Mouse (Mus musculus) myocyte (in vitro differentiated cells): Measurements from ENCODE around the gene Sult2b1. TPM values are rescaled to one million over a fixed set of nuclear protein-coding genes. Genes with fewer than 3 reads are reported as not detected.

ENCODE experiments used
- H3K27me3 ChIP-seq: one replicate; pipeline ENCODE4 v1.6.1; 2011; ENCODE audit not compliant: control insufficient read depth, insufficient read depth, insufficient read length
- H3K36me3 ChIP-seq: one replicate; pipeline ENCODE4 v1.6.1; 2011; ENCODE audit not compliant: control insufficient read depth, insufficient read depth
- H3K4me2 ChIP-seq: one replicate; pipeline ENCODE4 v1.6.1; 2011; ENCODE audit warnings: low read depth, control low read depth
- H3K4me3 ChIP-seq: one replicate; pipeline ENCODE4 v1.5.1; 2011; ENCODE audit warnings: mild to moderate bottlenecking, control low read depth, moderate library complexity
- H3K79me2 ChIP-seq: one replicate; pipeline ENCODE4 v1.6.1; 2011; ENCODE audit not compliant: control insufficient read depth, insufficient read depth
- H3ac ChIP-seq: one replicate; pipeline ENCODE4 v1.6.1; 2011; ENCODE audit not compliant: control insufficient read depth, insufficient read length
- CEBPB ChIP-seq: IDR thresholded peaks from 2 replicates; pipeline ENCODE4 v1.6.1; 2011; ENCODE audit warnings: mild to moderate bottlenecking, moderate library complexity; ENCODE audit not compliant: poor library complexity, insufficient read depth, severe bottlenecking
- E2F4 ChIP-seq: IDR thresholded peaks from one replicate; pipeline ENCODE4 v1.6.1; 2011; ENCODE audit warnings: mild to moderate bottlenecking, control low read depth, moderate library complexity; ENCODE audit not compliant: insufficient read depth
- MAX ChIP-seq: IDR thresholded peaks from one replicate; pipeline ENCODE4 v1.6.1; 2011; ENCODE audit warnings: low read depth, mild to moderate bottlenecking, control low read depth
- MYOD1 ChIP-seq, 3 experiments: IDR thresholded peaks; one replicate each; pipeline ENCODE4 v1.6.1; 2011; ENCODE audit warnings: control low read depth in 2 of 3, low read depth in 2 of 3, mild to moderate bottlenecking in 2 of 3, moderate library complexity in 1 of 3; ENCODE audit not compliant: insufficient read length in 2 of 3, control insufficient read depth in 1 of 3
- MYOG ChIP-seq, 3 experiments: IDR thresholded peaks; one replicate each; pipeline ENCODE4 v1.6.1; 2011; ENCODE audit warnings: control low read depth in 2 of 3, low read depth in 2 of 3, mild to moderate bottlenecking in 2 of 3; ENCODE audit not compliant: insufficient read length in 2 of 3, control insufficient read depth in 1 of 3, insufficient read depth in 1 of 3
- POLR2A ChIP-seq: IDR thresholded peaks from one replicate; pipeline ENCODE4 v1.6.1; 2011; ENCODE audit warnings: low read depth, mild to moderate bottlenecking, control low read depth, moderate library complexity; ENCODE audit not compliant: insufficient read length
- POLR2AphosphoS2 ChIP-seq: IDR thresholded peaks from one replicate; pipeline ENCODE4 v1.6.1; 2011; ENCODE audit warnings: low read depth, control low read depth; ENCODE audit not compliant: insufficient read length
- REST ChIP-seq: IDR thresholded peaks from one replicate; pipeline ENCODE4 v1.6.1; 2011; ENCODE audit warnings: mild to moderate bottlenecking, control low read depth, moderate library complexity; ENCODE audit not compliant: insufficient read depth, insufficient read length
- SRF ChIP-seq: IDR thresholded peaks from one replicate; pipeline ENCODE4 v1.6.1; 2011; ENCODE audit warnings: low read depth; ENCODE audit not compliant: control insufficient read depth, insufficient read length
- TCF12 ChIP-seq: IDR thresholded peaks from one replicate; pipeline ENCODE4 v1.6.1; 2011; ENCODE audit warnings: mild to moderate bottlenecking, control low read depth; ENCODE audit not compliant: poor library complexity, insufficient read depth, severe bottlenecking
- TCF3 ChIP-seq: IDR thresholded peaks from one replicate; pipeline ENCODE4 v1.6.1; 2011; ENCODE audit warnings: low read depth, control low read depth; ENCODE audit not compliant: insufficient read length
- USF1 ChIP-seq: IDR thresholded peaks from one replicate; pipeline ENCODE4 v1.6.1; 2011; ENCODE audit warnings: low read depth, mild to moderate bottlenecking, control low read depth, moderate library complexity
- polyA plus RNA-seq: library from polyadenylated mRNA; unstranded; fragments of >200 nt; fragmentation: generic; extraction: Trizol; gene quantifications from one replicate; pipeline ENCODE4 v1.2.1, GENCODE M21; 2012; ENCODE audit warnings: missing spikeins

Sult2b1 gene
- polyA plus RNA-seq, 1 experiment, result 0.47 TPM

DNA sequence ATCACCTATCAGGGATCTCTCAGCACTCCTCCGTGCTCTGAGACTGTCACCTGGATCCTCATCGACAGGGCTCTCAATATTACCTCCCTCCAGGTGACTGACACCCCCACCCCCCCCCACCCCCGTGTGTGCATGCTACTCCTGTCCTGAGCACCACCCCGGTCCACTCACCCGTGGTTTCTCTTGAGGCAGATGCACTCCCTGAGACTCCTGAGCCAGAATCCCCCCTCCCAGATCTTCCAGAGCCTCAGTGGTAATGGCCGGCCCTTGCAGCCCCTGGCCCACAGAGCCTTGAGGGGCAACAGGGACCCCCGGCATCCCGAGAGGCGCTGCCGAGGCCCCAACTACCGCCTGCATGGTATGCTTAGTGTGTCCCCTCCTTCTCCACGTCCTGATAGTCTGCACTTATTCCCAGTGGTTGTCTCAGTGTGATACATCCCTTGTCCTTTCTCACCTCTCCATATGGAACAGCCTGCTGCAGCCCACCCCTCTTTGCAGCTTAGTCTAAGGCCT lies 80.9 kb downstream of the Sult2b1 start:
- Histone ChIP-seq H3K4me3 (peak overlapping the region; percentile 51), H3K79me2 (no peaks in the 10 kb centered on the region), H3K36me3 (no peaks in the 10 kb centered on the region), H3K4me2 (peak overlapping the region; percentile 96), H3K27me3 (peaks cover 16% of the 10 kb centered on the region), H3ac (no peak overlapping the region)
- no peak for TF ChIP-seq CEBPB
- no peak for TF ChIP-seq POLR2A
- TF ChIP-seq TCF12, result no peak
- no peak for TF ChIP-seq USF1
- TF ChIP-seq E2F4, result no peak
- TF ChIP-seq TCF3, result no peak
- TF ChIP-seq POLR2AphosphoS2, result no peak
- no peak for TF ChIP-seq MAX
- TF ChIP-seq MYOD1 (IDR thresholded peaks at IDR 0.05; ENCODE audit: control insufficient read depth in 1 of 3, insufficient read length in 2 of 3, low read depth in 2 of 3), result no peak
- no peak for TF ChIP-seq REST
- TF ChIP-seq MYOG (IDR thresholded peaks at IDR 0.05; ENCODE audit: control insufficient read depth in 1 of 3, insufficient read depth in 1 of 3, insufficient read length in 2 of 3, low read depth in 2 of 3), result no peak
- no peak for TF ChIP-seq SRF

DNA sequence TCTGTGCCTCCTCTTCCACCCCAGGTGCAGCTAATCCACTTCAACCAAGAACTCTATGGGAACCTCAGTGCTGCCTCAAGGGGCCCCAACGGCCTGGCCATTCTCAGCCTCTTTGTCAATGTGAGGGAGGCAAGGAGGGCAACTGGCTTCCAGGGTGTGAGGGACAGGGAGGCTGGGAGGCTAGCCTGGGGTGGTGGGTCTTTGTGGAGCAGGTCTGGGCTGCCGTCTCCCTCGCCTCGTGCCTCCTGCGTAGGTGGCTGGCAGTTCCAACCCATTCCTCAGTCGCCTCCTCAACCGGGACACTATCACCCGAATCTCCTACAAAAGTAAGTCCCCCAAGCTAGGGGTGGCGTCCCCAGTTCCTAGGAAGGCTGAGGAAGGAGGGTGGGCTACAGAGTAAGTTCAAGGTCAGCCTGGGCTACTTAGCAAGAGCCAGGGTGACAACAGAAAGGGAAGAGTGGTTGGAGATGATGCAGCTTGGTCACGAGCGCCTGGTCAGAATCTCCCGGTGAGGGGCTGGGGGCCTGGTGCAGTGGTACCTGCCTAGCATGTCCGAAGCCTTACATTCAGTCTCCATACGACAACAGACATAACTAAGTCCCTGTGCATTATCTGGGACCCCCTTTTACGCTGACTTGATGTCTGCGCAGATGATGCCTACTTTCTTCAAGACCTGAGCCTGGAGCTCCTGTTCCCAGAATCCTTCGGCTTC lies 81.5 kb downstream of the Sult2b1 start:
- no peak for TF ChIP-seq REST
- TF ChIP-seq USF1, result no peak
- no peak for TF ChIP-seq TCF12
- TF ChIP-seq POLR2AphosphoS2, result no peak
- no peak for TF ChIP-seq MYOD1 (IDR thresholded peaks at IDR 0.05; ENCODE audit: control insufficient read depth in 1 of 3, insufficient read length in 2 of 3, low read depth in 2 of 3)
- TF ChIP-seq SRF, result no peak
- TF ChIP-seq E2F4, result no peak
- Histone ChIP-seq H3K36me3 (no peaks in the 10 kb centered on the region), H3K4me2 (no peak overlapping the region), H3K27me3 (peaks cover 16% of the 10 kb centered on the region), H3ac (no peak overlapping the region), H3K79me2 (no peaks in the 10 kb centered on the region), H3K4me3 (no peak overlapping the region)

DNA sequence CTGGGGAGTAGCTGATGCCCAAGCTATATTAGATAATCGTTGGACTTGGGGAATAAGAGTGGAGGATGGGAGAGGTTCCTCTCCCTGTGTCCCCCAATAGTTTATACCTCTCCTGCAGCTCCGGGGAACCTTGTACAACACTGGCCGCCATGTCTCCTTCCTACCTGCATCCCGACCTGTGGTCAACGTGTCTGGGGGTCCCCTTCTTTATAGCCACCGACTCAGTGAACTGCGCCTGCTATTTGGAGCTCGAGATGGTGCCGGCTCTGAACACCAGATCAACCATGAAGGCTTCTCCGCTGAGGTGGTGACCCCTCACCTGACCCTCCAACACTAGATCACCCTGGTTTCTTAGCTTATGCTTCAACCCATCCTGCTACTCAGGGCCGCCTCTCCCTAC lies 82.2 kb downstream of the Sult2b1 start:
- Histone ChIP-seq H3K79me2 (no peaks in the 10 kb centered on the region), H3K36me3 (no peaks in the 10 kb centered on the region), H3K27me3 (peaks cover 16% of the 10 kb centered on the region), H3ac (no peak overlapping the region), H3K4me3 (no peak overlapping the region), H3K4me2 (no peak overlapping the region)
- TF ChIP-seq MYOG (IDR thresholded peaks at IDR 0.05; ENCODE audit: control insufficient read depth in 1 of 3, insufficient read depth in 1 of 3, insufficient read length in 2 of 3, low read depth in 2 of 3) (no peak), CEBPB (no peak), TCF3 (no peak), USF1 (no peak), POLR2AphosphoS2 (no peak), MYOD1 (IDR thresholded peaks at IDR 0.05; ENCODE audit: control insufficient read depth in 1 of 3, insufficient read length in 2 of 3, low read depth in 2 of 3) (no peak), REST (no peak), MAX (no peak), TCF12 (no peak), POLR2A (no peak), SRF (no peak), E2F4 (no peak)

DNA sequence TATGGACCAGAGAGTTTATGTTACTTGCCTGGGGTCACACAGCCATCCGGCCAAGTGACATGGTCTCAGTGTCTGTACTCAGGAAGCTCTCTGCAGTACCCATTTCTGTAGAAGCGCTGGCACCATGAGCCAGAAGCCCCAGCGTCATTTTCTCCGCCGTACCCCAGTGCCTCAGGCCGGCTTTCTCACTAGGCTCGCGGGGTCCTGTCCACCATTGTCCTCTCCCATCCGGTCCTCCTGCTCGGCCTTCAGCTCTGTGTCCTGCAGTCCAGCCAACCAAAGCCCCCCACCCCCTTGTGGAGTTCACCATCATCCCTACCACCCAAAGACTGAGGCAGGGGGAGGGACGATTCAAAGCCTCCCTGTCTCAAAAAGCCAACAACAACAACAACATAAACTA lies 82.9 kb downstream of the Sult2b1 start:
- Histone ChIP-seq H3K36me3 (no peaks in the 10 kb centered on the region), H3K79me2 (no peaks in the 10 kb centered on the region), H3ac (no peak overlapping the region), H3K27me3 (peaks cover 16% of the 10 kb centered on the region), H3K4me2 (peak overlapping the region; percentile 69), H3K4me3 (peak overlapping the region; percentile 8)
- TF ChIP-seq SRF, result no peak
- no peak for TF ChIP-seq TCF12
- TF ChIP-seq E2F4, result no peak
- TF ChIP-seq MYOG (IDR thresholded peaks at IDR 0.05; ENCODE audit: control insufficient read depth in 1 of 3, insufficient read depth in 1 of 3, insufficient read length in 2 of 3, low read depth in 2 of 3), result no peak
- no peak for TF ChIP-seq MYOD1 (IDR thresholded peaks at IDR 0.05; ENCODE audit: control insufficient read depth in 1 of 3, insufficient read length in 2 of 3, low read depth in 2 of 3)
- no peak for TF ChIP-seq TCF3
- TF ChIP-seq MAX, result no peak

DNA sequence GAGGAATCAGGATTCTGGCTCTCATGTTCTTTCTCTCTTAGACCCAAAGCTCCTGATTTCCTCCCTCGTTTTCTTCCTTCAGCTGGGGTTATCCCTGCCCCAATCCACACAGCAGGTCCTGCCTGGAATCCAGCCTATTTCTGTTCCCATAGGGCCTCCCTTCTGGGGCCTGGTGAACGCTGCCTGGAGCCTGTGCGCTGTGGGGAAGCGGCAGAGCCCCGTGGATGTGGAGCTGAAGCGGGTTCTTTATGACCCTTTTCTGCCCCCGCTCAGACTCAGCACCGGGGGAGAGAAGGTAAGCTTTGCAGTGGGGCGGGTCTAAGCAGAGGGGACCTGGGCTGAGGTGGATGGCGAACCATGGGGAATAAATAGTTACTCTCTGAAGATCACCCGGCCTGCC lies 83.4 kb downstream of the Sult2b1 start:
- TF ChIP-seq SRF (no peak), USF1 (no peak), POLR2A (no peak), REST (no peak), MYOD1 (IDR thresholded peaks at IDR 0.05; ENCODE audit: control insufficient read depth in 1 of 3, insufficient read length in 2 of 3, low read depth in 2 of 3) (no peak), POLR2AphosphoS2 (no peak), E2F4 (no peak), MYOG (IDR thresholded peaks at IDR 0.05; ENCODE audit: control insufficient read depth in 1 of 3, insufficient read depth in 1 of 3, insufficient read length in 2 of 3, low read depth in 2 of 3) (no peak), TCF3 (no peak), MAX (no peak), CEBPB (no peak), TCF12 (no peak)
- Histone ChIP-seq H3K4me3 (peak overlapping the region; percentile 8), H3ac (no peak overlapping the region), H3K4me2 (peak overlapping the region; percentile 69), H3K79me2 (no peaks in the 10 kb centered on the region), H3K36me3 (no peaks in the 10 kb centered on the region), H3K27me3 (peaks cover 16% of the 10 kb centered on the region)
